Mouse (Mus musculus): ENCODE results near the gene Pheta1.

The Pheta1 gene

DNA sequence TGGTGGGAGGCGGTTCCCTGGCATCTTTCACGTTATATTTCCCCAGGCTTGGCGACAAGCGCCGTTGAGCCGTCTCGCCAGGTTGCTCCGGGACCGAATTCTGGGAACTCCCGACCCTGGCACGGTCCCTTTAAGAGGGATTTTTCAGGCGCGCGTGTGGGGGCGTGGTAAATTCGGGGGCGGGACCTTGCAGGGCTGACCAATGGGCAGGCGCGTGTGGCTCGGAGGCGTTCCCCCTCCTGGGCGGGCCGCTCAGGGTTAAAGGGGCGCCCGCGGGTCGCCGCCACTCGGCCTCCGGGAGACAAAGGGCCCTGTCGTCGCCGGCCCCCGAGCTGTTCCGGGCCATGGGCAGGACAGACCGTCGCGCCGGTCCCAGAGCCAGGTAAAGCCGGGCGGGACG lies at the start of gene Pheta1:
Gene Pheta1, plus strand, starts transcription at position 242 of the 400 bp plus-strand sequence.
- DNase-seq, result peak; percentile 96

DNA sequence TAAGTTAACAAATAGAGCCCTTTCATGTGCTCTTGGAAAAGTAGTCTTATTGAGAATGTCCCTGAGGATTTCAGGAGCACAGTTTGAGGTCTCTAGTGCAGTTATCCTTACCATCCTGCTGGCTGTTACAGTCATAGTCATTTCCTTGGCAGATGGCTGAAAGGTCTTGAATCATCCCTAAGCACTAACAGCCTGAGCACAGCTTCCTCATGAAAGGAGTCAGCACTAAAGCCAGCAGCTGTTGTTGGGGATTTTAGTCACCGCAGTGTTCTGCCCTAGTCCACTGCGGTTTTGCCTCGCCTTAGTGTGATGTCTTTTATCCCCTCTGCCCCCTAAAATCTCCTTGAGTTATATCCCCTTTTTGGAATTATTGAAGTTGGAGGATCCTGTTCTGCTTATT lies 41.6 kb upstream of the Pheta1 start:
- no peak for DNase-seq

DNA sequence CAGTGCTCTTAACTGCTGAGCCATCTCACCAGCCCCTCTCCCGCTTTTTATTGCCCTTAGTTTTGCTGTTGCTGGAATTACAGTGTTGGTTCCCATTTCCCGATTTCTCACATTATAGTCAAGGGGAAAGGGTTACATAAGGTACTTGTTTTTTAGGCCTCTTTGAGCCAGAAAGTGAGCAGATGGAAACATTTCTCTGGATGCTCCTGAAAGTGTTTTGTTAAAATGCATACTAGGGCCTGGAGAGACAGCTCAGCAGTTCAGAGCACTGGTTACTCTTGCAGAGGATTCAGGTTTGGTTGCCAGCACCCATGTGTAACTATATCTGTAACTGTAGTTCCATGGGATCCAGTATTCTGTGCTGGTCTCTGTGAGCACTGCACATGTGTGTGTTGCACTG lies 40.6 kb upstream of the Pheta1 start:
- DNase-seq, result no peak

DNA sequence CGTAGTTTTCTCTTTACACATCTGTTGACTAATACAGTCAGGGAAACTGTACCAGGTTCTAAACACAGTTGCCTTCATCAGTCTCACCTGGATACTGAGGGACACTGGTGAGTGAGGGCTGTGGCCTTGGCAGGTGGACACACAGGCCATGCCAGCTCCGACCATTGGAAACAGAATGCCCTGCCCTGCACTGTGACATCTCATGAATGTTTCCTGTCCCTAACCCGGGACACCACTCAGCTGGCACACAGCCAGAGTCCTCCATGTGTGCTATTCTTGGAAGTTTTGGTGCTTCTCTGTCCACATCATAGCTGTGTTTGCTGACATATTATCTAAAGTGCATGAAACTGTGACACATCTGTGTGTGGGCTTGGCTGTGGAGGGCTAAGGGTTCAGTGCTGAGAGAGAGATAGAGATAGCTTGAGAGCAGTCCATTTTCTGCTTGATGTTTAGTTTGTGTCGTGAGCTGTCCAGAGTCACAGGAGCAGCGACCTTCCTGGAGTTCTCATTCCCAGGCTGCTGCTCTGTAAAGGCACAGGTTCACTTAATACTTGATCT lies 39.0 kb upstream of the Pheta1 start:
- no peak for DNase-seq

DNA sequence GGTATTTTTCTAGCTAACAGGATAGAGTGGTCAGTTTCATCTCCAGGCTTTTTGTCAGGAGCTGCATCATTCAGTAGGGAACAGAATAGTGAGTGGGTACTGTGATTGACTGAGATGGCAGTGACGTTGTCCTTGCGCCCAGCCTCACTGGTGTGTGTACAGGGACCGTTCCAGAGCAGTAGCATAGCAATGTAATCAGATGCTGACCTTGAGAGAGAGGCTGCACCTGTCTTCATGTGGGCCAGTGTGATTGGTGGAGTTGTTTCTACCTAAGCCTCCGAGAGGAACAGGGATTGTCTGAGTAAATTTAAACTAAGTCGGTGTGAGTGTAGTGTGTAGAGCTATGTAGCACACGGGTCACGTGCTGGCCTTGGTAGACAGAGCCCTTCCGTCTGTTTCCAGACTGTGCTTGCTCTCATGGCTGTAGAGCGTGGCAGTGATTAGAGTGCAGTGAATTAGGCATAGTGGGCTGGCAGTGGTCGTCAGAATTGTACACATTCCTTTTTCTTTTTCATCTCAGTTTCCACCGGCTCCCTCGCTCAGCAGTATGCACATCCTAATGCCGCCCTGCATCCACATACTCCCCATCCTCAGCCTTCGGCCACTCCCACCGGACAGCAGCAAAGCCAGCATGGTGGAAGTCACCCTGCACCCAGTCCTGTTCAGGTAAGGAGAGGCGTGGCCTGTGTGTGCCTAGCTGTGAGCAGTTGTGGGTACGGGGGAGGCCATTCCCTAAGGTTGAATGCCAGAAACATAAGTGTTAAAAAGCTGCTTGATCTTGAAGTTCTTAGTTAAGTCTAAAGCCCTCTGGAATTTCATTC lies 38.2 kb upstream of the Pheta1 start:
- no peak for DNase-seq

DNA sequence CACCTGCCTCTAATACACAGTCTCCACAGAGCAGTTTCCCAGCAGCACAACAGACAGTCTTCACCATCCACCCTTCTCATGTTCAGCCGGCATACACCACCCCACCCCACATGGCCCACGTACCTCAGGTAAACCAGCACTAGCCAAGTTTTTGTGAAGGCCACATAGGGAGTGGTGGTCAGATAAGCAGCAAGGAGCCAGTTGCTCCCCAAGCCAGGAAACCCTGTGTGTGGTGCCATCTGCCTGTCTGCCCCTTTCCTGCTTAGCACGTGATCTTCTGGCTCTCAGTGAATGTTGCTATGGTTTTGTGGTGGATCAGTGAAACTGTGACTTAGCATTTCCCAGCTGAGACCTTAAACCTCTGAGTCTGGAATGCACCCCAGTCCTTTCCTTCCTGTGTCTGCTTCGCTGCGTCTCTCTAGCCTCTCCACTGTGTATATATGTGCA lies 37.3 kb upstream of the Pheta1 start:
- no peak for DNase-seq

DNA sequence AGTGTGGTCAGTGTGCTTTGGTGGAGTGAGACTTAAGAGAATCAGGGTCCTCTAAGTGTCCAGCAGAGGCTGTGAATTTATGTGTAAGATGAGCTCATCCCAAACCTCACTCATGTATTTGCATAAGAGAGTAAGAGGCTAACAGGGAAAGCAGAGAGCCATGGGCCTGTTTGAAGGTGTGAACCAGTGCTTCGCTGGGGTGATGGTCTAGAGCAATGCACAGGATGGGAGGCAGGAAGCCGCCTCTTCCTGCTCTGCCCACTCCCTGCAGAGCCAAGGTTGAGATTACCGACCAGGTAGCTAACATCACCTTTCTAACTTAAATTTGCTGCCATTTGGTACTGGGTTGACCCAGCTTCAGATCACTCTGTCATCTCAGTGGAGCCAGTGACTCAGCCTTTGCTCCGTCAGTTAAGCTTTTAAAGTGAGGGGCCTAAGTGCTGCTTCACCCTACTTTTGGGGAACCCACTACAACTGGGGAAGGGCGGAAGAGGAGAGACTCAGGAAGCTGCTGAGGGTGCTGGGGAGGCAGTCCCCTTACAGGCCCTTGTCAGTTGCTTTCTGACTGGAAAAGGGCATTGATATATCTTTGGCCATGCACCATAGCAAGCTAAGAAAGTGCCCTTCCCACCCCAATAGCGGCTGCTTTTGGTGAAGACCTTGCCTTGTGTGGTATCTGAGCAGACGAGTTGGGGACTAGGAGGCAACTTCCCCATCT lies 36.1 kb upstream of the Pheta1 start:
- DNase-seq, result no peak

DNA sequence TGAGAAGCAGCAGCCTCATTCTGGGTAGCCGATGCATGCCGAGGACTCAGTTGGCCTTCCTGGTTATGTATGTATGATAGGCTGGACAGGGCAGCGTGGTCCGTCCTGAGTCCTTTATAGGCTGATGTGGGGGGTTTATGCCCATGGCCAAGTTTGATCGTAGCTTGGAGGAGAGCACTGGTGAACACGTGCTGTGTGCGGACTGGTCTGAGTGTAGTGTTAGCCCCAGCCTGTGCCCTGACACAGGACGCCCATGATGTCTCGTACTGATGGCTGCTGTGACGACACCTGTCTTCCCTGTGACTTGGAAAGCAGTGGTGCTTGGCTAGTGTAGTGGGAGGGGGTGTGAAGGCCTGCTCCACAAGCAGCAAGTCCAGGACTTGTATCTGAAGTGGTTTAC lies 35.0 kb upstream of the Pheta1 start:
- no peak for DNase-seq

DNA sequence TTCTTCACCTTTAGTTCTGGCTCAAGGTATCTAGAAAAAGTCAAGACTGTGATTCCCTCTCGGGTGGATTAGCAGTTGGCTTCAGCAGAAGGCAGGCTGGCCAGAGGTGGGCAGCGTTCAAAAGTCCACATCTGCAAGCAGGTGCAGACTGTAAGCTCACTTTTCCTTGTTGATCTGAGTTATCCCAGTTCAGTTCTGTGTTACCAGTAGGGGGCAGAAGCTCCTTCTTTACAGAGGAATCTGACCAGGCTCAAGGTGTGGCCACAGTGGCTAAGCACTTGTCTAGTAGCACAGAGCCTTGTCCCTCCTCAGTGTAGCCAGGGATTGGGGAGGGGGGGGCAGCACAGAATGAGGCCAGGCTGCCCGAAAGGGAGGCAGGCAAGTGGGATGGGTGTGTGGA lies 33.7 kb upstream of the Pheta1 start:
- peak; percentile 77 for DNase-seq

DNA sequence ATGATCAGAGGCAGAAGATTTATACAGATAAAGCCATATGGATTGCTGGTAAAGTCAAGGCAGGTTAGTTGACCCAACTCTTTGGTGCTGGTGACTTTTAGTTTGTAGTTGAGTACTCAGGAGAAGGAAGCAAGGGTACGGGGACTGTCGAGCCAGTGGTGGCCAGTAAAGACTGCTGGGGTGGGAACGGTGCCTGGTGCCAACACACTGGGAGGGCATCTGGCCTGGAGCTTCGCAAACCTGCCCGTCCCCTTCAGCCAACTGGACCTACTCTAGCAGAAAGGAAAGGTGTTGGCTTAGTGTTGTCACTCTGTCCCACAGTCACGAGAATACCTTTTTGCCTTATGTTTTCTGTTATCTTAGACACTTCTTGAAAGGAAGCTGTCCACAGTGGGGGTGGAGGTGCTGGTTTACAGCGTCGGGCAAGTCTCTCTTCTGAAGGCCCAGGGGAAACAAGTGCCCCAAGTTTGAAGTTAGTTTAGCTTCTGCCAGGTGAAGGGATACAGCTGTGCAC lies 32.9 kb upstream of the Pheta1 start:
- DNase-seq, result no peak

DNA sequence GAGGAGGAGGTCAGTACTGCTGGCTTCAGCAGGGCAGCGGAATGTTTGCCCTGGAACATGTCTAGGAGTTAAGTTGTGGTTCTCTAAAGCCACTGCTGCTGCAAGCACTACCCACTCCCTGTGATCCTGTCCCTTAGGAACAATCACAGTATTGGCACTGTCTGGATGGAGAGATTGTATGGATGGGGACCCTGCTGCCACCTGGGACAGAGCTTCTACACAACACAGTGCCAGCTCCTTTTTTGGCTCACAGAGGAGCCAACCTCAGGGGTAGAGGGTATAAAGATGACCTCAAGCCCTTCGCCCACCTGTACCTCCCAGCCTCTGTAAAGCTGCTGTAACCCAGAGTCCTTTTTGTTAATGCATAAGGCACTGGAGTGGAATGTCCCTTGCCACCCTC lies 32.2 kb upstream of the Pheta1 start:
- no peak for DNase-seq

DNA sequence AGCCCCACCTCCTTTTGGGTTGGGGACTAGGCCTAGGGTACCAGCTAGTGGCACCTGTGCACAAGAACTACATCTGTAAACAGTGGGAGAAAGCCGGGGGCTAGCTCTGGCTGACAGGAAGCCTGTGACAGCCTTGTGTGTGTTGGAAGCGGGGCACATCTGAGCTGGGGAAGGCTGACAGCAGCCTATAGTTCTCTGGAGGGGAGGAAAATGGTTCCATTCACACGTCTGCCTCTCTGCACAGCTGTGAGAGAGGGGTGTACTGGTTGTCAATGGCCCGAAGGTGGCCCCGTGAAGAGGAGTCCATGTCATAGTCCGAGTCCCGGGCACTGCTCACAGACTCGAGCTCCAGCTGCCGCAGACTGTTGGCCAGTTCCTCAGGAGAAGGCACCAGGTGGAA lies 31.2 kb upstream of the Pheta1 start:
- no peak for DNase-seq

DNA sequence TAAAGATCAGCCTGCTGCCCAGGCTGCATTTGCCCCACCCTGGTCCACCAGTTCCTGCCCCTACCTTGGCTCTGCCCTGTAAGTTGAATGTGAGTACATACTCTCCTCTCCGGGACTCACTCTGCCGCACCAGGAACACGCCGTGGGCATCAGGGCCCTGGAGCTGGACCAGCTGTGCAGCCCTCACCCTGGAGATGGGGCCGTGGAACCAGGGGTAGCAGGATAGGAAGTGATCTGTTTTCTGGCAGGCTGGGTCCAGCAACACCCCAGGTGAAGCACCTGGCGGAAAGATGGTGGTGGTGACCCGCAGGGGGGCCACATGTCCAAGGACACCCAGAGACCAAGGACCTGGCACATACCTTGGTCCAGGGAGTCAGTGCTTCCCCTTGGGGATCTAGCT lies 30.4 kb upstream of the Pheta1 start:
- DNase-seq, result no peak

DNA sequence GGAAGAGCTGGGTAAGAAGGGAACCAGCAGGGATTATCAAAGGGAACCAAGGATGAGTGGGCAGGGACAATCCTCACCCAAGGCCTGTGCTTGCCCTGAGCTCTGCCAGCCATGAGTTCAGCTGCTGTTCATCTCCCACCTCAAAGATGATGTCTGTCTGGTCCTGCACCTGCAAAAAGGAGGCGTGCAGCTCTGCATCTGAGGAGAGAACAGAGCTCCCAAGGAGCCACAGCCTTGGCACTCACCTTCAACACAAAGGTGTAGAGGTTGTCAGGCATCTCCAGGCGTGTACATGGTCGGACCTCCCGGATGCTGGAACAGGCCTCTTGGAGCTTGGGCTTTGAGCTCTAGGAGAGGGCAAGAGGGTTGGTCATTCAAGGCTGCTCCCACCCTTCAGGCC lies 29.9 kb upstream of the Pheta1 start:
- no peak for DNase-seq

DNA sequence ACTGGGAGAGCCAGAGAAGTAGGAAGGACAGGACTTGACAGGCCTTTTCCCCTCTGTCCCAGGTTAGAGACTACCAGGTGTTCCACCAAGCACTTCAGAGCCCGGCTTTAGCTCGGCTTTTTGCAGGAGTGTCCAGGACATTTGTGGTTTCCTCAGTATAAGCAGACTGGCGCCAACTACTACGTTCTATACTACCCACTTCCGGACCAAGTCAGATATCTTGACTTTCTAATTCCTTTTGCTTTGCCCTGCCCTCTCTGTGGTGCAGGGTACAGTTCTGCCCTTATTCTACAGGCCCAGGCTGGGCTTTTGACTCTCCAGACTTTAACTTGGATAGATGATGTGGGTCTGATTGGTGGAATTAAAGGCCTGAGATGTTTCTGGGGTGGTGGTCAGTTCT lies 29.2 kb upstream of the Pheta1 start:
- no peak for DNase-seq

DNA sequence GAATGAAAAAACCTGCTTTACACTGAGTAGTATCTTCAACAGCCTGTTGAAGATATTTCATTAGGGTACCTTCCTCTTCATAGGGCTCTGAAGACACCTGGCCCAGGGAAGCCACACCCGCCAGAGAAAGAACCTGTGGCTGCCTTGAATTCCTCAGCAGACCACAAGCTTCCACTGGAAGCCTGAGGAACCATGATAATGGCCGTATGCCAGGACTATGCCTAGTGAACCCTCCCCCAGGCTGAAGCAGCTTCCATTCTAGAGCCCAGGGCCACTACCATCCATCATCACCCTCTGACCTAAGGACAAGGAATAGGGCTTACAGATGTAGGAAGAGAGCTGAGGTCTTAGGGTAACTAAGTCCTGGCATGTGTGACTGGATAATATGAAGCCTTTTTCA lies 28.6 kb upstream of the Pheta1 start:
- no peak for DNase-seq

DNA sequence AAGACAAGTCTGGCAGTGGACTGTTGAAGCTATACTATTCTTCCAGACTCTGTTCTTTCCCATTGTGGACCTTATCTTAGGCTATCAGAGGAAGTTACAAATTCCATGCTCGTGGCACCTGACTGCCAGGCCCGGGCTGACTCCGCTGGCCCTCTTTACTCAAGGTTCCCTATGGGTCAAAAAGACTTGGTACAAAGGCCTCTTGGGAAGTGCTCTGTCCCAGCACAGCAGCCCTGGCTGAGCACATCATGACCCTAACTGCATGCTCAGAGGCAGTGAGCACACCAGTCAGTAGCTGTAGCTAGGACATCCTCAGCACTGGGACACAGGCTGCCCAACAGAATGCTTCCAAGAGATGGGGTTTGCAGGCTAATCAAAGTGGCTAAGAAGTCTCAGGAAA lies 28.1 kb upstream of the Pheta1 start:
- no peak for DNase-seq

DNA sequence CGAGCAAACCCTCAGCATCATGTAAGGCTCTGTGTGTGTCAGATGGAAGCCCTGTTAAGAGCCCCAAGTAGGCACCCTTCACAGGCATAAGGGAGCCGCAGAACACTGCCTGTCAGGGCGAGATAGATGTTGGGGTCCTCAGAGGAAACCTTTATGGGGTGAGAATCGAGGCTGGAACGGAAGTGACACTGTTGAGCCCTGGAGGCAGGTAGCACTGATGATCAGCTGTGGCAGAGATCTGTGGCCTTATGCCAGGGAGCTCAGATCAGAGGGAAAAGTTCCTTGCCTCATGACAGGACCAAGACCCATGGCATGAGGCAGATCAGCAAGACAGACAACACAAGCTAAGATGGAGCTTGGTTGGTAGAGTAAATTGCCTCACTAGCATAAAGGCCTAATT lies 27.7 kb upstream of the Pheta1 start:
- DNase-seq, result no peak

DNA sequence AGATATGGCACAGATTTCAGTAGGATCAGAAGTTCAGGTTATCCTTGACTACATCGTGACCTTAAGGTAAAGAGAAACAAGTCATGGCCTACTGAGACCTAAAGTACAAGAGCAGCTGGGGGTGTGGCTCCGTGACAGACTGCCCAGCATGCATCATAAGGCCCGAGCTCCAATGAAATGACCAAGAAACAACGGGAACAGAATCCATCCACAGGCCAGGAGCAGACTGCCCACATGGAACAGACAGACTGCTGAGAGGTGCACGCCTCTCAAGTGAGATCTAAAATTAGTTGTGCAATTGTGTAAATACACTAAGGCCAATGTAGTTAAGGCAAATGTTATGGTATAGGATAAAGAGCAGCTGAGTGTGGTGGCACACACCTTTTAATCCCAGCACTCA lies 27.2 kb upstream of the Pheta1 start:
- DNase-seq, result no peak

DNA sequence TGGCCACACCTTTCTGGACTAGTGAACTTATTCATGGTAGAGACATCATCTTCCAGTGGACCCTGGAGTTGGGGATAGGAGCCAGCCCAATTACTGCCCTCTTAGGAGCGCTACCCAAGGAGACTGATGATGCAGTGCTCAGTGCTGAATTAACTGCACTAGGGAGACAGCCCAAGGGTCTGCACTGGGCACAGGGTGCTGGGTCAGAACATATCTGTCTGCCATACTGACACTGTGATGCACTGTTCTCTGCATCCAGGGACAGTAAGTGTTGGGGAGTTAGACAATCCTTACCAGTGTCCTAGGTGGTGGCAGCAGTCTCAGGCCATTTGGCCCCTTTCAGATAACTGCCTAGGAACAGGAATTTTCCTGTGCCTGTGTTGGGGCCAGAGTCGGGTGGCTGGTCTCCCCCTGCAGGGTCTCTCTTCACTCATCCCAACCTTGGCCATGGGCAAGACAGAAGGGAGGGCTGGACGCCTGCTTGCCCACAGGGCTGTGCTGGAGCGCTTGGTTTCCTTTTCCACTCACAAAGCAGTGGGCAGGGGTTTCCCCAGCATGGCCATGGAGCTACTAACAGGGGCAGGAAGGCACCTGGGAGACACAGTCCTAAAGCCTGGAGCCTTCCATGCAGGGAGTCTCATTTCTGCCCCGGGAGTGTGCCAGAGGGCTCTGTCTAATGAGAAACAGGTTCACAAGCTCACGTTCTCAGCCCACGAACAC lies 25.8 kb upstream of the Pheta1 start:
- DNase-seq, result no peak

DNA sequence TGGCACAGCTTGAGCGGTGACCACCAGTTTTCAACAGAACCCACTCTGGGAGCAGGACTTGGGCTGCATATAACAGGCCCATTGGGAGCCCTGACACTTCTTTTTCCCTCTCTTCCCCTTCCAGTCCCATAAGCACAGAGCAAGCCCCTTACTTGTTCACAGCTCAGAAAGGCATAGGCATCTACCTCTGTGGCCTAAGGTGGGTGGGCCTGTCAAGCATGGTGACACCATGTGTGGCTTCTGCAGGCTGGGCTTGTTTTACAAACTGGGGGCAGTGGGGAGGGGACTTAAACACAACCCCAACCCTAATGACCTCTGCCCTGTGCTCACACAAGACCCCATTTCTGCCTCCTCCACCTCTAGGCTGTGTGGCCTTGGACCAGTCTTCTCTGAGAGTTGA lies 25.1 kb upstream of the Pheta1 start:
- DNase-seq, result no peak

DNA sequence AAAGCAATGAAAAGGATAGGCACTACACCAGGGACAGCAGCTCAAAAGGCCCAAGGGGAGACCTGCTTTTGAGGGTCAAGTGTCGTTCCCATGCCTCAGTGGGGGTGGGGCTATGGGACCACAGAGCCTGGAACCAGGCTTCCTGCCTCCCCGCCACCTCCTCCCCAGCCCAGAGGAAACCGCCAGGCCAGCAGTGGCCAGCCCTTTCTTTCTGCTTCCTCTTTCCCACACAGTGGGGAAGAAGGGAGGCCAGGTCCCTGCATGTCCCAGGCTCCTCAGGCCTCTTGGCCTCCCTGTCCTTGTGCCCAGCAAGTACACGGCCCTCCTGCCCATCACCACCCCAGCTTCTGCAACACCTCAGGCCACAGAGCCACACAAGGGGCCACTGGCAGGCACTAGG lies 24.7 kb upstream of the Pheta1 start:
- DNase-seq, result no peak

DNA sequence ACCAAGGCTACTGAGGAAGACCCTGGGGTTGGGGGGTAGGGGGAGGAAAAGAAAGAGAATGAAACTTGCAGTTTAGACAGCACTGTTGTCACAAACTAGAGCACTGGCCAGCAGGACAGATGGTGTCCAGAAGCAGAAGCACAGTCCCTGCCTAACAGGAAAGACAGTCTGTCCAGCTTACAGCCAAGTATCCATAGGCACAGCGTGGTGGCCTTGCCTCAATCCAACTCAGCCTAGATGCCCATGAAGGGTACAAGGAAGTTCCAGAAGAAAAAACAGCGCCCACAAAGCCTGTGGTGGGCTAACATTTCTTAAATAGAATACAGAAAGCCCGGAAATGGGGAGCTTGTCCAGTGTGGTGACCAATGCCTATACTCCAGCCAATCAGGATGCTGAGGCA lies 23.2 kb upstream of the Pheta1 start:
- no peak for DNase-seq

Data from embryo, embryonic 11 days (tissue).